ENCODE assay signal across 8 mouse cellular contexts in the genomic region with DNA sequence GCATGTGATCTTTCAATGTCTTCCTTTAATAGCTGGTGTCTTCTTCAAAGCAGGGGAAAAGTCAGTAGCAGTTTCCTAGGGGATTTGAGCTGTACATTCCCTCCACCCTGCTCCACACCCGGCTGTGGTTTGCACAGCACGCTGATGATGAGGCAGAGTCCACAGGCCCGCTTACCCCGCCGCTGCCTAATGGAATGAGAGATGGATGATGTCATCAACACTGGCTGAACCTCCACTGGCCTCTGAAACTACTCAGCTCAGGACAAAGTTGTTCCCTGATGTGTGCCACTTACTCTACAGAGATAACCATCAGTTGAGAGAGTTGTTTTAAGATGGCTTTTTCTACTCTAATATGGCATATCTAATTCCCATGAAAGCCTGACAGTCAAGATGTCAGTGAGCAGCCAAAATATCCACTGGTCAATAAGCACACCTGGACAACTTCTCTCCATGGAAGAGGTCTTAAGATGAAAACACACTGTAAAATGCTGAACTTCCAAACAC.
A peak's percentile ranks its signal among the peaks of the same experiment; 100 is the strongest.
DNase-seq lines count a peak whose midpoint lies in the region; ATAC-seq lines count a peak whose summit lies in the region.

No protein-coding gene starts in this region.

- H3K4me2 ChIP-seq in hindbrain, embryonic 11.5 days (replicated peaks; ENCODE audit: low read depth, low read length): no peak overlapping the region
- peak overlapping the region; percentile 64 for H3K4me2 ChIP-seq in heart, embryonic 16.5 days (ENCODE audit: low read depth, low read length)

- no peaks in the 10 kb centered on the region for H3K27me3 ChIP-seq in hindbrain, embryonic 11.5 days (ENCODE audit: control insufficient read depth, insufficient read depth, low read length)
- no peaks in the 10 kb centered on the region for H3K27me3 ChIP-seq in hindbrain, embryonic 10.5 days (ENCODE audit: insufficient read depth, poor library complexity, severe bottlenecking)
- H3K27me3 ChIP-seq in heart, embryonic 16.5 days (ENCODE audit: control insufficient read depth, insufficient read depth, low read length): no peaks in the 10 kb centered on the region

- H3K9me3 ChIP-seq in hindbrain, embryonic 11.5 days (ENCODE audit: control insufficient read depth, low read length): no peaks in the 10 kb centered on the region
- no peaks in the 10 kb centered on the region for H3K9me3 ChIP-seq in hindbrain, embryonic 10.5 days
- no peaks in the 10 kb centered on the region for H3K9me3 ChIP-seq in heart, embryonic 16.5 days (replicated peaks; ENCODE audit: control insufficient read depth, low read length)

- no peak for DNase-seq in hindbrain, embryonic 11.5 days (ENCODE audit: low spot score)
- DNase-seq in hindbrain, embryonic 10.5 days (ENCODE audit: low spot score): no peak
- DNase-seq in kidney, postnatal 36 days: peak; percentile 71 to 79
- DNase-seq in retina, embryonic 14.5 days (ENCODE audit: low spot score): peak; percentile 38
- DNase-seq in spleen, postnatal 4 days (ENCODE audit: low spot score in 2 of 2): no peak
- DNase-seq in T-cell, adult 2 months (ENCODE audit: low spot score): no peak
- DNase-seq in thymus, postnatal 14 days: no peak

- ATAC-seq in hindbrain, embryonic 11.5 days (ENCODE audit: low FRiP score): peak; percentile 27; the same call in 1 of the 2 replicates
- 0 out of 2 replicates have a peak, but pooled peaks have one; percentile 61 for ATAC-seq in heart, embryonic 16.5 days (replicated peaks; ENCODE audit: extremely low read depth, insufficient read depth, low FRiP score)

- H3K4me3 ChIP-seq in hindbrain, embryonic 11.5 days (ENCODE audit: low read depth, low read length): no peak overlapping the region
- no peak overlapping the region for H3K4me3 ChIP-seq in hindbrain, embryonic 10.5 days
- H3K4me3 ChIP-seq in heart, embryonic 16.5 days (ENCODE audit: low read length): peak overlapping the region; percentile 31; the same call in 1 of the 2 replicates

- no peak overlapping the region for H3K9ac ChIP-seq in hindbrain, embryonic 11.5 days (ENCODE audit: low read depth, low read length)
- H3K9ac ChIP-seq in heart, embryonic 16.5 days (ENCODE audit: low read length): peak overlapping the region; percentile 18

- WGBS in hindbrain, embryonic 11.5 days: 52% methylated on average over 5 of the region's 5 CpGs
- 72% methylated on average over 5 of the region's 5 CpGs for WGBS in hindbrain, embryonic 10.5 days
- 20% methylated on average over 5 of the region's 5 CpGs for whole genome bisulfite sequencing in heart, embryonic 16.5 days

- H3K4me1 ChIP-seq in hindbrain, embryonic 11.5 days (replicated peaks; ENCODE audit: control insufficient read depth, insufficient read depth, low read length): peaks cover 2% of the 10 kb centered on the region; the same call in 1 of the 2 replicates
- peaks cover 18% of the 10 kb centered on the region for H3K4me1 ChIP-seq in hindbrain, embryonic 10.5 days (replicated peaks)
- peaks cover 43% of the 10 kb centered on the region for H3K4me1 ChIP-seq in heart, embryonic 16.5 days (ENCODE audit: control insufficient read depth, insufficient read depth, low read length)

- H3K36me3 ChIP-seq in hindbrain, embryonic 11.5 days (ENCODE audit: control insufficient read depth, insufficient read depth, low read length): no peaks in the 10 kb centered on the region
- no peaks in the 10 kb centered on the region for H3K36me3 ChIP-seq in hindbrain, embryonic 10.5 days
- H3K36me3 ChIP-seq in heart, embryonic 16.5 days (ENCODE audit: control insufficient read depth, insufficient read depth): no peaks in the 10 kb centered on the region

- no peak overlapping the region for H3K27ac ChIP-seq in hindbrain, embryonic 11.5 days (ENCODE audit: low read depth, low read length)
- H3K27ac ChIP-seq in hindbrain, embryonic 10.5 days: no peak overlapping the region
- H3K27ac ChIP-seq in heart, embryonic 16.5 days (ENCODE audit: low read length): peak overlapping the region; percentile 83

Comparison
In these comparisons a context has a peak if more than half of its experiments do, and no peak if none do; other contexts are left out.
1. DNase-seq: peak in kidney, postnatal 36 days (2 of 2) and retina, embryonic 14.5 days (single experiment); none in hindbrain, embryonic 11.5 days (single experiment), hindbrain, embryonic 10.5 days (single experiment), spleen, postnatal 4 days (0 of 2), T-cell, adult 2 months (single experiment) and thymus, postnatal 14 days (single experiment).